Comparison of ENCODE assay signal across 8 mouse cellular contexts in genomic region chr10:119454668-119455542, GRCm38 (mm10). TPM values are rescaled to one million over a fixed set of nuclear protein-coding genes. Genes with fewer than 3 reads are reported as not detected.
DNase-seq lines count a peak whose midpoint lies in the region; ATAC-seq lines count a peak whose summit lies in the region.

No protein-coding gene starts in this region.

- peak overlapping the region; percentile 97 for H3K4me2 ChIP-seq in hindbrain, embryonic 15.5 days
- peak overlapping the region; percentile 95 for H3K4me2 ChIP-seq in midbrain, embryonic 11.5 days

- peak overlapping the region; percentile 78 for H3K9ac ChIP-seq in hindbrain, embryonic 15.5 days
- peak overlapping the region; percentile 86 for H3K9ac ChIP-seq in midbrain, embryonic 11.5 days (ENCODE audit: low read length)

- peak overlapping the region; percentile 87 for H3K27ac ChIP-seq in hindbrain, embryonic 15.5 days (replicated peaks)
- H3K27ac ChIP-seq in midbrain, embryonic 11.5 days (ENCODE audit: low read depth, low read length) = peak overlapping the region; percentile 74

- H3K36me3 ChIP-seq in hindbrain, embryonic 15.5 days = no peaks in the 10 kb centered on the region
- no peaks in the 10 kb centered on the region for H3K36me3 ChIP-seq in midbrain, embryonic 11.5 days (ENCODE audit: control insufficient read depth, insufficient read depth, low read length)

- peak; percentile 48 to 52 for DNase-seq in cerebellum, postnatal 10 days
- no peak for DNase-seq in cerebellum, adult 9-10 months
- peak; percentile 13 for DNase-seq in right cerebral cortex, postnatal 25 days
- DNase-seq in right cerebral cortex, postnatal 36 days (ENCODE audit: low spot score in 2 of 2) = no peak
- DNase-seq in midbrain, embryonic 11.5 days (ENCODE audit: low spot score, missing footprints) = peak; percentile 95
- no peak for DNase-seq in spleen, adult 12 weeks (ENCODE audit: low spot score)
- DNase-seq in ovary, postnatal 14 days (ENCODE audit: low spot score) = no peak

- peaks cover 25% of the 10 kb centered on the region for H3K4me1 ChIP-seq in hindbrain, embryonic 15.5 days (replicated peaks)
- H3K4me1 ChIP-seq in midbrain, embryonic 11.5 days (ENCODE audit: control insufficient read depth, insufficient read depth, low read length) = peaks cover 12% of the 10 kb centered on the region

- WGBS in hindbrain, embryonic 15.5 days = under 1% methylated on average over 31 of the region's 31 CpGs
- under 1% methylated on average over 31 of the region's 31 CpGs for WGBS in midbrain, embryonic 11.5 days

- H3K9me3 ChIP-seq in hindbrain, embryonic 15.5 days = no peaks in the 10 kb centered on the region
- H3K9me3 ChIP-seq in midbrain, embryonic 11.5 days (ENCODE audit: control insufficient read depth, low read length) = no peaks in the 10 kb centered on the region

- no peaks in the 10 kb centered on the region for H3K27me3 ChIP-seq in hindbrain, embryonic 15.5 days
- peaks cover 5% of the 10 kb centered on the region; the same call in 1 of the 2 replicates for H3K27me3 ChIP-seq in midbrain, embryonic 11.5 days (ENCODE audit: control insufficient read depth, insufficient read depth, low read length)

- ATAC-seq in hindbrain, embryonic 15.5 days (ENCODE audit: low FRiP score, low read depth) = peak; percentile 24
- peak; percentile 36 for ATAC-seq in midbrain, embryonic 11.5 days (ENCODE audit: low FRiP score)

- peak overlapping the region; percentile 90 for H3K4me3 ChIP-seq in hindbrain, embryonic 15.5 days
- peak overlapping the region; percentile 76 for H3K4me3 ChIP-seq in midbrain, embryonic 11.5 days (ENCODE audit: low read depth, low read length)

RNA-seq across cellular contexts. Expression of gene Grip1, which starts 1.3 kb away (rescaled TPM):
- polyA plus RNA-seq in hindbrain, embryonic 15.5 days (2015; fragmentation: Nextera tagmentation; extraction: Ambion mirVana) = 15.7 and 17.3 TPM in 2 replicates
- 8.5 and 9.7 TPM in 2 replicates for polyA plus RNA-seq in midbrain, embryonic 11.5 days (2014; fragmentation: Nextera tagmentation; extraction: Ambion mirVana)

Comparison
In these comparisons a context has a peak if more than half of its experiments do, and no peak if none do; other contexts are left out.
1. DNase-seq: peak in cerebellum, postnatal 10 days (2 of 2), right cerebral cortex, postnatal 25 days (single experiment) and midbrain, embryonic 11.5 days (single experiment); none in cerebellum, adult 9-10 months (single experiment), right cerebral cortex, postnatal 36 days (0 of 2), spleen, adult 12 weeks (single experiment) and ovary, postnatal 14 days (single experiment).